Mouse (Mus musculus): Measurements from ENCODE around the gene Rab11fip4. TPM values are rescaled to one million over a fixed set of nuclear protein-coding genes. Genes with fewer than 3 reads are reported as not detected.
A peak's percentile ranks its signal among the peaks of the same experiment; 100 is the strongest.

The Rab11fip4 gene
- total RNA-seq, 2 experiments from 2014 or later, result 0.03 TPM; not detected in 1

- intact Hi-C loops (cut with DNase I), result no loop called here
- no peak for DNase-seq
Measured at GRCm38 (mm10) chr11:79650359-79650835, 59.4 kb downstream of the Rab11fip4 start.

GRCm38 (mm10) chr11:79652257-79652656 is 61.2 kb downstream of the Rab11fip4 start:
- intact Hi-C loops (cut with DNase I), result no loop called here
- no peak for DNase-seq

GRCm38 (mm10) chr11:79652921-79653575 is 62.0 kb downstream of the Rab11fip4 start:
- no peak for DNase-seq
- intact Hi-C loops (cut with DNase I), result no loop called here

GRCm38 (mm10) chr11:79654407-79654831 is 63.4 kb downstream of the Rab11fip4 start:
- intact Hi-C loops (cut with DNase I), result no loop called here
- no peak for DNase-seq

GRCm38 (mm10) chr11:79655592-79655991 is 64.6 kb downstream of the Rab11fip4 start:
- no peak for DNase-seq
- intact Hi-C loops (cut with DNase I), result no loop called here

GRCm38 (mm10) chr11:79656491-79656890 is 65.5 kb downstream of the Rab11fip4 start:
- intact Hi-C loops (cut with DNase I), result no loop called here

GRCm38 (mm10) chr11:79657053-79657452 is 66.0 kb downstream of the Rab11fip4 start:
- intact Hi-C loops (cut with DNase I), result no loop called here
- DNase-seq, result no peak

More at GRCm38 (mm10) chr11:79656491-79656890, 65.5 kb downstream of the Rab11fip4 start:
- DNase-seq, result no peak

GRCm38 (mm10) chr11:79658205-79658825 is 67.3 kb downstream of the Rab11fip4 start:
- intact Hi-C loops (cut with DNase I), result no loop called here
- no peak for DNase-seq

GRCm38 (mm10) chr11:79660361-79661205 is 69.6 kb downstream of the Rab11fip4 start:
- DNase-seq, result peak; percentile 14 to 20
- intact Hi-C loops (cut with DNase I), result no loop called here

- DNase-seq, result no peak
- intact Hi-C loops (cut with DNase I), result no loop called here
Measured at GRCm38 (mm10) chr11:79661877-79662545, 71.0 kb downstream of the Rab11fip4 start.

GRCm38 (mm10) chr11:79663158-79663557 is 72.1 kb downstream of the Rab11fip4 start:
- no peak for DNase-seq
- intact Hi-C loops (cut with DNase I), result no loop called here

- DNase-seq, result no peak
- intact Hi-C loops (cut with DNase I), result no loop called here
Measured at GRCm38 (mm10) chr11:79663570-79663969, 72.6 kb downstream of the Rab11fip4 start.

GRCm38 (mm10) chr11:79666544-79666943 is 75.5 kb downstream of the Rab11fip4 start:
- no peak for DNase-seq
- intact Hi-C loops (cut with DNase I), result no loop called here

- intact Hi-C loops (cut with DNase I), result no loop called here
- no peak for DNase-seq
Measured at GRCm38 (mm10) chr11:79669210-79669609, 78.2 kb downstream of the Rab11fip4 start.

GRCm38 (mm10) chr11:79669947-79670346 is 78.9 kb downstream of the Rab11fip4 start:
- intact Hi-C loops (cut with DNase I), result no loop called here
- DNase-seq, result no peak

- no peak for DNase-seq
- intact Hi-C loops (cut with DNase I), result no loop called here
Measured at GRCm38 (mm10) chr11:79670411-79670945, 79.5 kb downstream of the Rab11fip4 start.

GRCm38 (mm10) chr11:79671668-79672281 is 80.8 kb downstream of the Rab11fip4 start:
- intact Hi-C loops (cut with DNase I), result no loop called here
- peak in 1 of 2 experiments; percentile 11 for DNase-seq

GRCm38 (mm10) chr11:79673072-79673471 is 82.1 kb downstream of the Rab11fip4 start:
- DNase-seq, result no peak

GRCm38 (mm10) chr11:79673717-79674116 is 82.7 kb downstream of the Rab11fip4 start:
- no peak for DNase-seq
- intact Hi-C loops (cut with DNase I), result no loop called here

More at GRCm38 (mm10) chr11:79673072-79673471, 82.1 kb downstream of the Rab11fip4 start:
- intact Hi-C loops (cut with DNase I), result no loop called here

GRCm38 (mm10) chr11:79674231-79674630 is 83.2 kb downstream of the Rab11fip4 start:
- no peak for DNase-seq

More at GRCm38 (mm10) chr11:79674231-79674630, 83.2 kb downstream of the Rab11fip4 start:
- intact Hi-C loops (cut with DNase I), result no loop called here

Data from heart, postnatal 36 days (tissue).